Mouse (Mus musculus): Measurements from ENCODE around the gene Wfikkn2.

DNA sequence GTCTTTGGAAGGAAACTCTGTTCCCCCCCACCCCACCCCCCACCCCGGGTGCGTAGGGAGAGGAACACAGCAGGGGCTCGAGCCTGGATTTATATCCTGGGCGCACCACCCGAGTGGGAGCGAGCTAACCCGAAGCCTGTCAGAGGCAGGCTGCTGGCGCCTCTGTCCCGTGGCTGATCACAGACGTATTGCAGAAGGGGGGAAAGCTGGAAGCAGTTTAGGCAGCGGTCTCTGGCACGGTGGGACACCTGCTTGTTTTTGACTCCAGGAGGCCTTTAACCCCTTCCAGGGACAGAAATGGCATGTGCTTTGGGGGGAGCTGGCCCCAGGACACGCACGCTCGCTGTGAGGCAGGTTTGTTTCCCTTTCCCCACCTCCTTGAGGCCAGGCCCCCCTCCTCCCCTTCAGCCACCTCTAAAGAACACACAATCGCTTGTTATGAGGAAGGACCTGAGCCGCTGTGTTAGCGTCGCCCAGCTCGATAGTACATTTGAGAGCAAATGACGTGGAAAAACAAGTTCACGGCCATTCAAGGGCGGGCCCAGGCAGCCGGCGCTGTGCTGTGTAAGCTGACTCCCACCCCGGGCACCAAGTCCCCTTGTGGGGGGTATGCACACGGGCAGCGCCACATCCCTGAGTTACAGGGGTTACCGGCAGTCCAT, 2.9 kb downstream of the Wfikkn2 start:
- no peak for TF ChIP-seq CTCF (IDR thresholded peaks at IDR 0.05; ENCODE audit: insufficient read depth, low read length)
- TF ChIP-seq POLR2A (IDR thresholded peaks at IDR 0.05; ENCODE audit: borderline replicate concordance, extremely low read depth, low read depth, low read length), result no peak
